ENCODE assay signal across 8 mouse cellular contexts in the genomic region with DNA sequence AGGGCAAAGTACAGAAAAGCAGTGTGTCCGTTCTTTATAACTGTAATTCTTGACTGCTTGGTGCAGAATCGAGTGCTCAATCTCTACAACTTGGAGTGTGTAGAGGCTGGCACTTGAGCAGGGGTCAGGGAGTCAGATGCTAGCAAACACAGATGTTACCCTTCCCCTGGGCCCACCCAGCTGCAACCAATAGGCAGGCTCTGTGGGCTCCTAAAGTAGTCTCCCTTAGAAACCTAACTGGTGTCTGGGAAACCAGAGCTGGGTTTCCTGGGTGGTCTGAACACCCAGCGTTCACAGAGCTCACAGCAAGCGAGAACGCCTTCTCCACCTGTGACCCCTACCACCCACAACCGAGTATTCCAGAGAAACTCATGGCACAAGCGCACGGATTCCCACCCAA. TPM values are rescaled to one million over a fixed set of nuclear protein-coding genes. Genes with fewer than 3 reads are reported as not detected.
DNase-seq lines count a peak whose midpoint lies in the region; ATAC-seq and TF ChIP-seq lines count a peak whose summit lies in the region.

No protein-coding gene starts in this region.

- no peak overlapping the region for H3K27ac ChIP-seq in heart, embryonic 13.5 days (replicated peaks)
- no peak overlapping the region for H3K27ac ChIP-seq in cortical plate, adult 2 months (ENCODE audit: insufficient read depth, low read length)
- H3K27ac ChIP-seq in midbrain, embryonic 13.5 days: no peak overlapping the region

- TF ChIP-seq POLR2A in cortical plate, adult 2 months (IDR thresholded peaks at IDR 0.05; ENCODE audit: extremely low read depth, insufficient read depth, low read length): no peak

- no peak for ATAC-seq in heart, embryonic 13.5 days (ENCODE audit: extremely low read depth, insufficient number of reproducible peaks, low FRiP score, low TSS enrichment)
- no peak for ATAC-seq in midbrain, embryonic 13.5 days

- intact Hi-C loops in heart, postnatal 10 days (cut with DNase I): loop anchor here (5.0 kb wide), 1 partner anchor 173 kb away; no protein-coding TSS in a partner anchor

- H3K36me3 ChIP-seq in heart, embryonic 13.5 days: no peaks in the 10 kb centered on the region
- H3K36me3 ChIP-seq in midbrain, embryonic 13.5 days: no peaks in the 10 kb centered on the region

- no peak for DNase-seq in heart, postnatal 10 days
- DNase-seq in forelimb bud, embryonic 11.5 days (ENCODE audit: low read depth, low spot score): peak; percentile 34
- no peak for DNase-seq in urinary bladder, postnatal 10 days (ENCODE audit: low spot score)
- DNase-seq in urinary bladder, postnatal 4 days (ENCODE audit: low spot score in 2 of 2): no peak
- no peak for DNase-seq in layer of hippocampus, postnatal 14 days (ENCODE audit: low spot score in 2 of 2)

- peak overlapping the region; percentile 92 for H3K4me2 ChIP-seq in heart, embryonic 13.5 days
- H3K4me2 ChIP-seq in midbrain, embryonic 13.5 days (replicated peaks): peak overlapping the region; percentile 98

- H3K9ac ChIP-seq in heart, embryonic 13.5 days: peak overlapping the region; percentile 80
- peak overlapping the region; percentile 80; the same call in 1 of the 2 replicates for H3K9ac ChIP-seq in midbrain, embryonic 13.5 days (replicated peaks)

- peaks cover 27% of the 10 kb centered on the region for H3K4me1 ChIP-seq in heart, embryonic 13.5 days
- H3K4me1 ChIP-seq in cortical plate, adult 2 months (ENCODE audit: control insufficient read depth, insufficient read depth, low read length): 0 out of 2 replicates have a peak, but pooled peaks cover 2% of the 10 kb centered on the region
- peaks cover 22% of the 10 kb centered on the region for H3K4me1 ChIP-seq in midbrain, embryonic 13.5 days (replicated peaks)

- H3K9me3 ChIP-seq in heart, embryonic 13.5 days: no peaks in the 10 kb centered on the region
- no peaks in the 10 kb centered on the region for H3K9me3 ChIP-seq in midbrain, embryonic 13.5 days

- peaks cover 13% of the 10 kb centered on the region for H3K27me3 ChIP-seq in heart, embryonic 13.5 days (replicated peaks)
- H3K27me3 ChIP-seq in midbrain, embryonic 13.5 days: peaks cover 20% of the 10 kb centered on the region

- no peak for TF ChIP-seq CTCF in cortical plate, adult 2 months (IDR thresholded peaks at IDR 0.05; ENCODE audit: extremely low read depth, insufficient read depth, low read length)

- peak overlapping the region; percentile 72 for H3K4me3 ChIP-seq in heart, embryonic 13.5 days
- H3K4me3 ChIP-seq in cortical plate, adult 2 months (ENCODE audit: insufficient read depth, low read length): peak overlapping the region; percentile 66
- H3K4me3 ChIP-seq in midbrain, embryonic 13.5 days (replicated peaks): peak overlapping the region; percentile 64

- 42% methylated on average over 8 of the region's 8 CpGs for WGBS in heart, embryonic 13.5 days
- WGBS in midbrain, embryonic 13.5 days: 28% methylated on average over 8 of the region's 8 CpGs

RNA-seq across cellular contexts. Expression of a gene that starts 1.1 kb away (rescaled TPM):
- polyA plus RNA-seq in heart, embryonic 13.5 days (2015; fragmentation: Nextera tagmentation; extraction: Ambion mirVana): 9.3 and 11.8 TPM in 2 replicates
- 1 to 10 TPM; 6.1 to 8.8 TPM for total RNA-seq in heart, postnatal 10 days (2021)
- 13.9 and 15.6 TPM in 2 replicates for polyA plus RNA-seq in cortical plate, adult 2 months (2012; rRNA removed)
- polyA plus RNA-seq in midbrain, embryonic 13.5 days (2015; fragmentation: Nextera tagmentation; extraction: Ambion mirVana): 12.9 and 13.6 TPM in 2 replicates
- total RNA-seq in layer of hippocampus, postnatal 14 days (2021): 10 to 100 TPM; 90.3 to 96.4 TPM

RNA-seq across cellular contexts. Expression of a gene that starts 57.7 kb away (rescaled TPM):
- polyA plus RNA-seq in heart, embryonic 13.5 days (2015; fragmentation: Nextera tagmentation; extraction: Ambion mirVana): 13.5 and 15.0 TPM in 2 replicates
- total RNA-seq in heart, postnatal 10 days (2021): 1 to 10 TPM; 7.7 to 8.3 TPM
- polyA plus RNA-seq in cortical plate, adult 2 months (2012; rRNA removed): 20.1 and 22.6 TPM in 2 replicates
- 31.8 and 32.5 TPM in 2 replicates for polyA plus RNA-seq in midbrain, embryonic 13.5 days (2015; fragmentation: Nextera tagmentation; extraction: Ambion mirVana)
- 10 to 100 TPM; 17.8 to 19.2 TPM for total RNA-seq in layer of hippocampus, postnatal 14 days (2021)

RNA-seq across cellular contexts. Expression of a gene that starts 57.8 kb away (rescaled TPM):
- polyA plus RNA-seq in heart, embryonic 13.5 days (2015; fragmentation: Nextera tagmentation; extraction: Ambion mirVana): 14.1 and 14.8 TPM in 2 replicates
- 10 to 100 TPM; 23.5 to 23.7 TPM for total RNA-seq in heart, postnatal 10 days (2021)
- polyA plus RNA-seq in cortical plate, adult 2 months (2012; rRNA removed): 50.5 and 51.9 TPM in 2 replicates
- polyA plus RNA-seq in midbrain, embryonic 13.5 days (2015; fragmentation: Nextera tagmentation; extraction: Ambion mirVana): 55.4 and 58.9 TPM in 2 replicates
- 10 to 100 TPM; 48.6 to 49.0 TPM for total RNA-seq in layer of hippocampus, postnatal 14 days (2021)
